Mouse (Mus musculus): ENCODE results near the gene Lin54.
A peak's percentile ranks its signal among the peaks of the same experiment; 100 is the strongest.
"Not testable (repeated sequence)": the region's sequence is repeated elsewhere in the genome, so short reads cannot be mapped to it uniquely, and the experiment has no call there.

Lin54 gene

GRCm38 (mm10) chr5:100487120-100487519 is 13.3 kb downstream of the Lin54 start:
- DNase-seq: no peak

- DNase-seq: no peak
Measured at GRCm38 (mm10) chr5:100483569-100483968, 16.9 kb downstream of the Lin54 start.

GRCm38 (mm10) chr5:100477604-100478003 is 22.8 kb downstream of the Lin54 start:
- DNase-seq: no peak

- DNase-seq: no peak
Measured at GRCm38 (mm10) chr5:100476328-100476727, 24.1 kb downstream of the Lin54 start.

GRCm38 (mm10) chr5:100467336-100467735 is 33.1 kb downstream of the Lin54 start:
- DNase-seq: no peak

- no peak for DNase-seq
Measured at GRCm38 (mm10) chr5:100466624-100467023, 33.8 kb downstream of the Lin54 start.

GRCm38 (mm10) chr5:100462374-100462773 is 38.1 kb downstream of the Lin54 start:
- no peak for DNase-seq

GRCm38 (mm10) chr5:100461526-100461925 is 38.9 kb downstream of the Lin54 start:
- DNase-seq: no peak

- no peak for DNase-seq
Measured at GRCm38 (mm10) chr5:100459468-100459867, 41.0 kb downstream of the Lin54 start.

GRCm38 (mm10) chr5:100451871-100452270 is 48.6 kb downstream of the Lin54 start:
- DNase-seq: no peak

GRCm38 (mm10) chr5:100438796-100439195 is 61.6 kb downstream of the Lin54 start:
- DNase-seq: no peak

GRCm38 (mm10) chr5:100437917-100438316 is 62.5 kb downstream of the Lin54 start:
- DNase-seq: no peak

GRCm38 (mm10) chr5:100437086-100437485 is 63.4 kb downstream of the Lin54 start:
- no peak for DNase-seq

- no peak for DNase-seq
Measured at GRCm38 (mm10) chr5:100430966-100431365, 69.5 kb downstream of the Lin54 start.

- no peak for DNase-seq
Measured at GRCm38 (mm10) chr5:100430076-100430390, 70.4 kb downstream of the Lin54 start.

GRCm38 (mm10) chr5:100429344-100430075 is 70.9 kb downstream of the Lin54 start:
- peak; percentile 92 for DNase-seq

- peak; percentile 8 for DNase-seq
Measured at GRCm38 (mm10) chr5:100428734-100429343, 71.6 kb downstream of the Lin54 start.

- DNase-seq: no peak
Measured at GRCm38 (mm10) chr5:100428031-100428733, 72.3 kb downstream of the Lin54 start.

GRCm38 (mm10) chr5:100427276-100427675 is 73.2 kb downstream of the Lin54 start:
- no peak for DNase-seq

GRCm38 (mm10) chr5:100425823-100426222 is 74.6 kb downstream of the Lin54 start:
- not testable (repeated sequence) for DNase-seq

- no peak for DNase-seq
Measured at GRCm38 (mm10) chr5:100424252-100424651, 76.2 kb downstream of the Lin54 start.

- no peak for DNase-seq
Measured at GRCm38 (mm10) chr5:100423626-100424025, 76.8 kb downstream of the Lin54 start.

- DNase-seq: no peak
Measured at GRCm38 (mm10) chr5:100418861-100419260, 81.6 kb downstream of the Lin54 start.

- no peak for DNase-seq
Measured at GRCm38 (mm10) chr5:100418077-100418476, 82.4 kb downstream of the Lin54 start.
